Mouse (Mus musculus) stomach, embryonic 15.5 days (tissue): ENCODE measurements around the gene Ncoa6. TPM values are rescaled to one million over a fixed set of nuclear protein-coding genes. Genes with fewer than 3 reads are reported as not detected.
A peak's percentile ranks its signal among the peaks of the same experiment; 100 is the strongest.

Source experiments
- ATAC-seq: fragments of 200-750 bp; cut with Nextera tagmentation; 2 replicates; pipeline ENCODE4 v1.8.0; 2017; ENCODE audit warnings: low read depth, moderate number of reproducible peaks, moderate TSS enrichment; ENCODE audit not compliant: insufficient read depth, low FRiP score
- H3K27ac ChIP-seq: fragments of 300-500 bp; sonication (generic); 2 replicates; pipeline ENCODE4 v1.5.1; 2015; ENCODE audit warnings: mild to moderate bottlenecking, inconsistent platforms
- H3K27me3 ChIP-seq: fragments of 300-500 bp; sonication (generic); replicated peaks from 2 replicates; pipeline ENCODE4 v1.6.1; 2015; ENCODE audit warnings: inconsistent platforms
- H3K36me3 ChIP-seq: fragments of 300-500 bp; sonication (generic); 2 replicates; pipeline ENCODE4 v1.6.1; 2015; ENCODE audit warnings: inconsistent platforms
- H3K4me1 ChIP-seq: fragments of 300-500 bp; sonication (generic); 2 replicates; pipeline ENCODE4 v1.6.1; 2015; ENCODE audit warnings: inconsistent platforms
- H3K4me2 ChIP-seq: fragments of 300-500 bp; sonication (generic); 2 replicates; pipeline ENCODE4 v1.6.1; 2015; ENCODE audit warnings: mild to moderate bottlenecking, inconsistent platforms
- H3K4me3 ChIP-seq: fragments of 300-500 bp; sonication (generic); replicated peaks from 2 replicates; pipeline ENCODE4 v1.5.1; 2015; ENCODE audit warnings: inconsistent platforms
- H3K9ac ChIP-seq: fragments of 300-500 bp; sonication (generic); 2 replicates; pipeline ENCODE4 v1.6.1; 2015; ENCODE audit warnings: inconsistent platforms
- H3K9me3 ChIP-seq: fragments of 300-500 bp; sonication (generic); 2 replicates; pipeline ENCODE4 v1.6.1; 2016; ENCODE audit warnings: inconsistent platforms
- WGBS: fragments of 180-500 bp; shearing (Covaris S2); methylation state at CpG from one replicate; pipeline ENCODE4 v1.1.7; 2015; 5-methylcytosine and 5-hydroxymethylcytosine counted together
- polyA plus RNA-seq: library from polyadenylated mRNA; unstranded; fragments of >200 nt; fragmentation: Nextera tagmentation; extraction: Ambion mirVana; gene quantifications from 2 replicates; pipeline ENCODE4 v1.2.1, GENCODE M21; 2015

Ncoa6 gene
- 15.1 and 17.8 TPM in 2 replicates for polyA plus RNA-seq

- WGBS, result 0% methylated on average over 58 of the region's 72 CpGs
Observed at GRCm38 (mm10) chr2:155473570-155474088, at the start of gene Ncoa6. Gene Ncoa6, minus strand, starts transcription at chr2:155473894.

GRCm38 (mm10) chr2:155518531-155519270 lies 45.0 kb upstream of the Ncoa6 start:
- Histone ChIP-seq H3K27me3 (peaks cover 3% of the 10 kb centered on the region; the same call in 1 of the 2 replicates), H3K36me3 (no peaks in the 10 kb centered on the region), H3K27ac (peak overlapping the region; percentile 73; the same call in 1 of the 2 replicates), H3K4me2 (peak overlapping the region; percentile 94), H3K4me1 (peaks cover 11% of the 10 kb centered on the region; the same call in 1 of the 2 replicates), H3K4me3 (peak overlapping the region; percentile 92), H3K9ac (peak overlapping the region; percentile 63), H3K9me3 (no peaks in the 10 kb centered on the region)
- no peak for ATAC-seq
- WGBS, result 24% methylated on average over 18 of the region's 18 CpGs

More at GRCm38 (mm10) chr2:155473570-155474088, at the start of gene Ncoa6:
- Histone ChIP-seq H3K9ac (peak within 1 kb of the TSS; percentile 98), H3K36me3 (no peaks in the 10 kb centered on the region), H3K4me1 (peaks cover 6% of the 10 kb centered on the region; the same call in 1 of the 2 replicates), H3K9me3 (no peaks in the 10 kb centered on the region), H3K4me2 (peak within 1 kb of the TSS; percentile 74), H3K27ac (peak within 1 kb of the TSS; percentile 90), H3K4me3 (peak within 1 kb of the TSS; percentile 92), H3K27me3 (no peaks in the 10 kb centered on the region)
- ATAC-seq, result peak; percentile 84

- Histone ChIP-seq H3K9ac (peak within 1 kb of the TSS; percentile 63), H3K36me3 (no peaks in the 10 kb centered on the region), H3K4me2 (peak within 1 kb of the TSS; percentile 94), H3K27me3 (peaks cover 3% of the 10 kb centered on the region; the same call in 1 of the 2 replicates), H3K9me3 (no peaks in the 10 kb centered on the region), H3K27ac (peak within 1 kb of the TSS; percentile 73), H3K4me3 (peak within 1 kb of the TSS; percentile 92), H3K4me1 (peaks cover 11% of the 10 kb centered on the region; the same call in 1 of the 2 replicates)
- WGBS, result 3% methylated on average over 70 of the region's 70 CpGs
- peak; percentile 99 for ATAC-seq
Observed at GRCm38 (mm10) chr2:155517455-155518423, 44.0 kb upstream of the Ncoa6 start, which contains the start of the genes Acss2 and Ggt7. Gene Acss2, plus strand, starts transcription at chr2:155517948. Gene Ggt7, minus strand, starts transcription at chr2:155518237.

DNA sequence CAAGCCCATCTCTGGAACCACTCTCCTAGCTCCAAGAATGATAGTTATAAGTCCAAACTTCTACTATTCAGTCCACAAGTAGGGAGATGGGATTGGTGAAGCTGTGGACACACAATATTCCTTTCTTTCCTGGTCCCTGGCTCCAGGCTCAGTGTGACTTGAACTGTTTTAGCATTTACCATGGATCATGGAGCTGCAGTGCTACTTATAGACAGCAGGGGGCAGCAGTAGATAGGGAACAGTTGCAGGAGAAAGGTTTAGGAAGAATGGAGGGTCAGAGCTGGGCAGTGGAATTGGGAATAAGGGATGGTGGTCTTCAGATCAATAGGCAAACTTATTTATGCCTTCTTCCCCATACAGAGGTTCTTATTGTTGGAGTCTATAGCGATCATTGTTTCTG lies 42.2 kb upstream of the Ncoa6 start:
- Histone ChIP-seq H3K9ac (no peak overlapping the region), H3K9me3 (no peaks in the 10 kb centered on the region), H3K4me1 (peaks cover 11% of the 10 kb centered on the region; the same call in 1 of the 2 replicates), H3K27ac (no peak overlapping the region), H3K4me2 (no peak overlapping the region), H3K36me3 (no peaks in the 10 kb centered on the region), H3K27me3 (peaks cover 3% of the 10 kb centered on the region; the same call in 1 of the 2 replicates), H3K4me3 (no peak overlapping the region)
- WGBS, result 6% methylated on average over 1 of the region's 1 CpGs
- ATAC-seq, result no peak

DNA sequence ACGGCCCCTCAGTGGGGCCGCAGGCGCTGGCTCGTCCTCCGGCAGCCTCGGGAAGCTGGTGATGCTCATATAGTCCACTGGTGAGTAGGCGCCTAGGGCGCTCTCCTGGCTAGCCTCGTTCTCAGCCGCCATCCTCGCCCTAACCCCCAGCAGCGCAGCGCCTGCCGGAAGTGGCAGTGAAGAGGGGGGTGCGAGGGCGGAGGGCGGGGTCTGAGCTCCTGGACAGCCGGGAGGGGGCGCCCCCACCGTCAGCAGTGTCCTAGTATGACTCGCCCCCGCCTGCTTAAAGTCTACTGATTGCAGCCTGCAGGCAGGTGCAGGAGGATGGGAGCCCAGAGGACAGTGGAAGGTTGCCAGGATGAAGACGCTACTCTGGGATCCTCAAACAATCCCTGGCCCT lies 41.0 kb upstream of the Ncoa6 start:
- H3K4me2 ChIP-seq, result peak overlapping the region; percentile 67

GRCm38 (mm10) chr2:155513543-155513942 lies 39.8 kb upstream of the Ncoa6 start:
- Histone ChIP-seq H3K27me3 (peaks cover 3% of the 10 kb centered on the region; the same call in 1 of the 2 replicates), H3K36me3 (no peaks in the 10 kb centered on the region), H3K4me3 (no peak overlapping the region), H3K9me3 (no peaks in the 10 kb centered on the region), H3K9ac (no peak overlapping the region), H3K4me1 (peaks cover 10% of the 10 kb centered on the region; the same call in 1 of the 2 replicates), H3K4me2 (no peak overlapping the region), H3K27ac (no peak overlapping the region)
- 60% methylated on average over 5 of the region's 5 CpGs for WGBS
- no peak for ATAC-seq

More for the DNA sequence above, 41.0 kb upstream of the Ncoa6 start:
- H3K4me3 ChIP-seq, result peak overlapping the region; percentile 36
- peaks cover 3% of the 10 kb centered on the region; the same call in 1 of the 2 replicates for H3K27me3 ChIP-seq
- 2% methylated on average over 23 of the region's 23 CpGs for WGBS
- H3K4me1 ChIP-seq, result peaks cover 11% of the 10 kb centered on the region; the same call in 1 of the 2 replicates
- peak overlapping the region; percentile 4; the same call in 1 of the 2 replicates for H3K9ac ChIP-seq
- no peaks in the 10 kb centered on the region for H3K9me3 ChIP-seq
- no peak overlapping the region for H3K27ac ChIP-seq
- no peaks in the 10 kb centered on the region for H3K36me3 ChIP-seq
- ATAC-seq, result no peak

- Histone ChIP-seq H3K27me3 (peaks cover 3% of the 10 kb centered on the region; the same call in 1 of the 2 replicates), H3K9me3 (no peaks in the 10 kb centered on the region), H3K4me2 (no peak overlapping the region), H3K9ac (no peak overlapping the region), H3K36me3 (no peaks in the 10 kb centered on the region), H3K27ac (no peak overlapping the region), H3K4me3 (no peak overlapping the region), H3K4me1 (0 out of 2 replicates have a peak, but pooled peaks cover 8% of the 10 kb centered on the region)
- no peak for ATAC-seq
- WGBS, result 56% methylated on average over 4 of the region's 4 CpGs
Observed at GRCm38 (mm10) chr2:155512479-155512878, 38.8 kb upstream of the Ncoa6 start.

GRCm38 (mm10) chr2:155507721-155508470 lies 34.2 kb upstream of the Ncoa6 start:
- 70% methylated on average over 10 of the region's 10 CpGs for WGBS
- Histone ChIP-seq H3K36me3 (no peaks in the 10 kb centered on the region), H3K9ac (no peak overlapping the region), H3K4me3 (no peak overlapping the region), H3K4me1 (no peaks in the 10 kb centered on the region), H3K27ac (no peak overlapping the region), H3K4me2 (no peak overlapping the region), H3K27me3 (no peaks in the 10 kb centered on the region), H3K9me3 (no peaks in the 10 kb centered on the region)
- no peak for ATAC-seq

DNA sequence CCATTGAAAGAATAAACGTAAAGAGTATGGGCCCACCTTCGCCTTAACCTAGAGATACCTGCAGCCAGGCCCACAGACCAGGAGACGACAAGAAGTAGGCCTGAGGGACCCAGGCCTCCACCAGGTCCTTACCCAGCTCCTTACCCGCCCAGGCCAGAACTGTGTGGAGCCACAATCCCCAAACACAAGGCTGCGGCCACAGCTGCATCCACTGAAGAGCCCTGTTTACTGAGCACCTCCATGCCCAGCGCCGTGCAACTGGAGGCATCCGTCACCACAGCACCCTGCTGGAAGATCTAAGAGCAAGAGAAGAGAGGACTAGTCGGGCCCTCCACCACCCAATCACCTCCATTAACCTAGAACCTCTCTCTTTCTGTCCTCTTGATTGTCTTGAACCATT lies 32.1 kb upstream of the Ncoa6 start:
- no peak overlapping the region for H3K9ac ChIP-seq
- H3K36me3 ChIP-seq, result no peaks in the 10 kb centered on the region
- no peaks in the 10 kb centered on the region for H3K4me1 ChIP-seq
- no peak overlapping the region for H3K4me2 ChIP-seq
- no peaks in the 10 kb centered on the region for H3K27me3 ChIP-seq
- no peak overlapping the region for H3K4me3 ChIP-seq
- H3K27ac ChIP-seq, result no peak overlapping the region
- H3K9me3 ChIP-seq, result no peaks in the 10 kb centered on the region
- WGBS, result 87% methylated on average over 9 of the region's 9 CpGs
- ATAC-seq, result no peak

DNA sequence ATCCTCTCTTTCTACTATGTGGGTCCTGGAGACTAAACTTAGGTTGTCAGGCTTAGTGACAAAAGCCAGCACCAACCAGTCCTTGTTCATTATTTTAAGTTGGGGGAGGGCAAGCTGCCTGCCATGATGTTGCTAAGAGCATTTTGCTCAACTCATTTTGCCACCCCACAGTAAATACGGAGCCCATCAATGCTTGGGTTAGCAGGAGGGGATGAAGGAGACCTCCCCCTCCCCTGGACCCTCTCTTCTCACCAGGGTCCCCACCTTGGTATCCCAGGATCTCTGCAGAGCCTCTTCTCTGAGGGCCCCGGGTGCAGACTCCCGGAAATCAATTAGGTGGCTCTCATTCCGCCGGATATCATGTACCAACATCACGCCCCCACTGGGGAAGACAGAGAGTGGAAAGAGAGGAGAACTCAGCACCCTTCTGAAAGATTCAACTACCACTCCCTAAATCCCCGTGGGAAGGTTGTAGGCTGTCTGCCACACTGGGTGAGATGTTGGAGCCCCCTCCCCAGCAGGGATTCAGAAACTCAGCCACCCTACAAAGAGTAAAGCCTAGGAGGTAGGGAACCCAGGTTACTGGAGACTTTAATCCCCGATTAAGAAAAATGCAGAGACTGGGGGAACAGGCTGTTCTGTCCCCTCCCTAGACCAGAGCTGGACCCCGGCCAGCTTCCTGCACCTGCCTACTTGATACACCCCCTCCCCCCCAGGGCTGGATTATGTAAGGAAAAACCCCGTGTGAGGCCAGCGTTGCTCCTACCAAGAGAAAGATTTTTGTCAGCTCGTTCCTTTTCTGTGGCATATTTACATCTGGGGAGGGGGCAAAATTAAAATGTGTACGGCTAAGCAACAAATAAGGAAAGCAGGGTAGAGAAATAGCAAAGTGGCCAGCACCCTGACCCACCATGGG lies 31.0 kb upstream of the Ncoa6 start:
- 54% methylated on average over 13 of the region's 13 CpGs for WGBS
- Histone ChIP-seq H3K4me2 (no peak overlapping the region), H3K36me3 (no peaks in the 10 kb centered on the region), H3K27ac (no peak overlapping the region), H3K9me3 (no peaks in the 10 kb centered on the region), H3K4me3 (no peak overlapping the region), H3K4me1 (no peaks in the 10 kb centered on the region), H3K27me3 (no peaks in the 10 kb centered on the region), H3K9ac (no peak overlapping the region)
- ATAC-seq, result no peak
